8 mouse cellular contexts compared by ENCODE assay signal in genomic region chr5:115193669-115194625, GRCm38 (mm10). TPM values are rescaled to one million over a fixed set of nuclear protein-coding genes. Genes with fewer than 3 reads are reported as not detected.
DNase-seq lines count a peak whose midpoint lies in the region; ATAC-seq lines count a peak whose summit lies in the region.

TSS of gene Cabp1 (minus strand) at chr5:115194381.

- peak within 1 kb of the TSS; percentile 100 for H3K4me2 ChIP-seq in embryonic facial prominence, embryonic 15.5 days (replicated peaks)
- peak within 1 kb of the TSS; percentile 100 for H3K4me2 ChIP-seq in limb, embryonic 11.5 days (ENCODE audit: low read depth, severe bottlenecking)
- H3K4me2 ChIP-seq in midbrain, embryonic 11.5 days, result peak within 1 kb of the TSS; percentile 100
- peak within 1 kb of the TSS; percentile 100 for H3K4me2 ChIP-seq in stomach, embryonic 14.5 days (replicated peaks; ENCODE audit: low read depth, low read length)

- H3K9ac ChIP-seq in embryonic facial prominence, embryonic 15.5 days, result no peak within 1 kb of the TSS; the same call in 1 of the 2 replicates
- peak within 1 kb of the TSS; percentile 55 for H3K9ac ChIP-seq in limb, embryonic 11.5 days (ENCODE audit: low read length)
- H3K9ac ChIP-seq in midbrain, embryonic 11.5 days (ENCODE audit: low read length), result peak within 1 kb of the TSS; percentile 65
- peak within 1 kb of the TSS; percentile 36; the same call in 1 of the 2 replicates for H3K9ac ChIP-seq in stomach, embryonic 14.5 days (replicated peaks; ENCODE audit: low read depth, low read length)

- no peak within 1 kb of the TSS for H3K27ac ChIP-seq in embryonic facial prominence, embryonic 15.5 days (replicated peaks)
- H3K27ac ChIP-seq in limb, embryonic 11.5 days (replicated peaks; ENCODE audit: low read depth, low read length), result no peak within 1 kb of the TSS
- H3K27ac ChIP-seq in midbrain, embryonic 11.5 days (ENCODE audit: low read depth, low read length), result no peak within 1 kb of the TSS
- H3K27ac ChIP-seq in stomach, embryonic 14.5 days (ENCODE audit: low read length), result no peak within 1 kb of the TSS

- DNase-seq in adrenal gland, postnatal 25 days, result peak; percentile 76
- peak; percentile 82 for DNase-seq in limb, embryonic 11.5 days (ENCODE audit: low spot score)
- peak; percentile 97 for DNase-seq in midbrain, embryonic 11.5 days (ENCODE audit: low spot score, missing footprints)

- under 1% methylated on average over 81 of the region's 116 CpGs for WGBS in embryonic facial prominence, embryonic 15.5 days
- WGBS in limb, embryonic 11.5 days, result under 1% methylated on average over 81 of the region's 116 CpGs
- WGBS in midbrain, embryonic 11.5 days, result under 1% methylated on average over 71 of the region's 116 CpGs
- under 1% methylated on average over 86 of the region's 116 CpGs for WGBS in stomach, embryonic 14.5 days

- H3K27me3 ChIP-seq in erythroblast, embryonic 14.5 days (ENCODE audit: control insufficient read depth), result peaks cover 85% of the 10 kb centered on the region
- peaks cover 58% of the 10 kb centered on the region for H3K27me3 ChIP-seq in embryonic facial prominence, embryonic 15.5 days
- peaks cover 22% of the 10 kb centered on the region for H3K27me3 ChIP-seq in limb, embryonic 11.5 days (ENCODE audit: control insufficient read depth, insufficient read depth, low read length)
- peaks cover 57% of the 10 kb centered on the region for H3K27me3 ChIP-seq in midbrain, embryonic 11.5 days (ENCODE audit: control insufficient read depth, insufficient read depth, low read length)
- H3K27me3 ChIP-seq in stomach, embryonic 14.5 days (ENCODE audit: control insufficient read depth, insufficient read depth, low read length), result peaks cover 26% of the 10 kb centered on the region

- H3K36me3 ChIP-seq in erythroblast, embryonic 14.5 days (ENCODE audit: control insufficient read depth), result no peaks in the 10 kb centered on the region
- no peaks in the 10 kb centered on the region for H3K36me3 ChIP-seq in embryonic facial prominence, embryonic 15.5 days
- no peaks in the 10 kb centered on the region for H3K36me3 ChIP-seq in limb, embryonic 11.5 days (ENCODE audit: control insufficient read depth, insufficient read depth, low read length)
- H3K36me3 ChIP-seq in midbrain, embryonic 11.5 days (ENCODE audit: control insufficient read depth, insufficient read depth, low read length), result no peaks in the 10 kb centered on the region
- no peaks in the 10 kb centered on the region for H3K36me3 ChIP-seq in stomach, embryonic 14.5 days (ENCODE audit: control insufficient read depth, insufficient read depth, low read length)

- ATAC-seq in erythroblast, adult 5-6 weeks (replicated peaks; ENCODE audit: low FRiP score, poor library complexity, severe bottlenecking), result no peak
- ATAC-seq in embryonic facial prominence, embryonic 15.5 days (ENCODE audit: insufficient number of reproducible peaks, low FRiP score, low TSS enrichment, low read depth), result peak; percentile 30; the same call in 1 of the 2 replicates
- ATAC-seq in inflammation-experienced regulatory T-cells, adult 6 months, result peak; percentile 55
- ATAC-seq in limb, embryonic 11.5 days (ENCODE audit: insufficient number of reproducible peaks, low FRiP score, low TSS enrichment, low read depth), result no peak; the same call in 1 of the 2 replicates
- ATAC-seq in midbrain, embryonic 11.5 days (ENCODE audit: low FRiP score), result peak; percentile 66
- ATAC-seq in stomach, embryonic 14.5 days (ENCODE audit: insufficient number of reproducible peaks, insufficient read depth, low FRiP score, low read depth), result peak; percentile 66; the same call in 1 of the 2 replicates

- H3K4me1 ChIP-seq in erythroblast, embryonic 14.5 days (ENCODE audit: control insufficient read depth), result peaks cover 9% of the 10 kb centered on the region; the same call in 1 of the 2 replicates
- H3K4me1 ChIP-seq in embryonic facial prominence, embryonic 15.5 days, result peaks cover 28% of the 10 kb centered on the region
- H3K4me1 ChIP-seq in limb, embryonic 11.5 days (ENCODE audit: control insufficient read depth, insufficient read depth, low read length), result peaks cover 30% of the 10 kb centered on the region
- H3K4me1 ChIP-seq in midbrain, embryonic 11.5 days (ENCODE audit: control insufficient read depth, insufficient read depth, low read length), result peaks cover 23% of the 10 kb centered on the region
- peaks cover 19% of the 10 kb centered on the region; the same call in 1 of the 2 replicates for H3K4me1 ChIP-seq in stomach, embryonic 14.5 days (ENCODE audit: control insufficient read depth, insufficient read depth, low read length)

- H3K4me3 ChIP-seq in erythroblast, embryonic 14.5 days (replicated peaks), result peak within 1 kb of the TSS; percentile 34
- H3K4me3 ChIP-seq in embryonic facial prominence, embryonic 15.5 days (replicated peaks), result peak within 1 kb of the TSS; percentile 55
- peak within 1 kb of the TSS; percentile 54 for H3K4me3 ChIP-seq in limb, embryonic 11.5 days (ENCODE audit: low read depth, low read length)
- peak within 1 kb of the TSS; percentile 62 for H3K4me3 ChIP-seq in midbrain, embryonic 11.5 days (ENCODE audit: low read depth, low read length)
- H3K4me3 ChIP-seq in stomach, embryonic 14.5 days (ENCODE audit: low read depth, low read length), result peak within 1 kb of the TSS; percentile 59

- H3K9me3 ChIP-seq in erythroblast, embryonic 14.5 days (ENCODE audit: control insufficient read depth, low read length), result no peaks in the 10 kb centered on the region; the same call in 1 of the 2 replicates
- no peaks in the 10 kb centered on the region for H3K9me3 ChIP-seq in embryonic facial prominence, embryonic 15.5 days (replicated peaks)
- H3K9me3 ChIP-seq in limb, embryonic 11.5 days (ENCODE audit: control insufficient read depth, low read length), result no peaks in the 10 kb centered on the region
- H3K9me3 ChIP-seq in midbrain, embryonic 11.5 days (ENCODE audit: control insufficient read depth, low read length), result no peaks in the 10 kb centered on the region
- no peaks in the 10 kb centered on the region for H3K9me3 ChIP-seq in stomach, embryonic 14.5 days (ENCODE audit: control insufficient read depth, low read depth, low read length)

RNA-seq across cellular contexts. Expression of gene Cabp1, which starts in this region (rescaled TPM):
- not detected in 2 replicates for polyA plus RNA-seq in erythroblast, embryonic 14.5 days (2012)
- 0.19 TPM in 1 of 2 replicates, not detected in the other for total RNA-seq in erythroblast, adult 5-6 weeks (2015; ENCODE audit: low replicate concordance)
- total RNA-seq in erythroblast, adult 5-6 weeks (2017; ENCODE audit: low replicate concordance), result not detected in 2 replicates
- total RNA-seq in adrenal gland, postnatal 25 days (2021), result 36.4 and 44.4 TPM in 2 replicates
- polyA plus RNA-seq in embryonic facial prominence, embryonic 15.5 days (2015; fragmentation: Nextera tagmentation; extraction: Ambion mirVana), result 2.6 and 3.0 TPM in 2 replicates
- polyA plus RNA-seq in inflammation-experienced regulatory T-cells, adult 6 months (2017; shearing (Covaris generic)), result not detected
- 1.2 and 1.9 TPM in 2 replicates for polyA plus RNA-seq in limb, embryonic 11.5 days (2014; fragmentation: Nextera tagmentation; extraction: Ambion mirVana)
- 1.1 and 2.3 TPM in 2 replicates for polyA plus RNA-seq in midbrain, embryonic 11.5 days (2014; fragmentation: Nextera tagmentation; extraction: Ambion mirVana)
- 1.00 and 1.5 TPM in 2 replicates for polyA plus RNA-seq in stomach, embryonic 14.5 days (2014; fragmentation: Nextera tagmentation; extraction: Ambion mirVana)

Comparison
In these comparisons a context has a peak if more than half of its experiments do, and no peak if none do; other contexts are left out.
1. RNA of gene Cabp1 (total RNA-seq): 36.4 to 44.4 TPM in adrenal gland, postnatal 25 days; 0.19 TPM in erythroblast, adult 5-6 weeks; every median in the first group is over 10 times any median in the second.
2. Peak in ATAC-seq in inflammation-experienced regulatory T-cells, adult 6 months; RNA of the gene not detected or under 1 TPM.
3. ATAC-seq: peak in embryonic facial prominence, embryonic 15.5 days (single experiment), midbrain, embryonic 11.5 days (single experiment) and stomach, embryonic 14.5 days (single experiment); none in erythroblast, adult 5-6 weeks (single experiment) and limb, embryonic 11.5 days (single experiment).
4. Peak in every context shown above with its lines, with median percentiles within 50 percentile points of each other: H3K4me3 ChIP-seq, DNase-seq and H3K4me2 ChIP-seq.